Mouse (Mus musculus) thymus, adult 2 months (tissue): ENCODE data around the gene Gm3336. TPM values are rescaled to one million over a fixed set of nuclear protein-coding genes. Genes with fewer than 3 reads are reported as not detected.

Experiments
- DNase-seq: peaks from one replicate; pipeline ENCODE4 v3.0.0; 2021
- H3K27ac ChIP-seq: fragments of 200-500 bp; 2 replicates; pipeline ENCODE4 v1.5.1; 2012; ENCODE audit warnings: low read length, control low read depth; ENCODE audit not compliant: control insufficient read depth, insufficient read depth
- H3K27me3 ChIP-seq: fragments of 200-500 bp; 2 replicates; pipeline ENCODE4 v1.6.1; 2012; ENCODE audit warnings: mild to moderate bottlenecking, low read length, moderate library complexity, mixed read lengths; ENCODE audit not compliant: control insufficient read depth, insufficient read depth
- H3K36me3 ChIP-seq: fragments of 200-500 bp; 2 replicates; pipeline ENCODE4 v1.6.1; 2012; ENCODE audit warnings: mild to moderate bottlenecking, low read length, moderate library complexity; ENCODE audit not compliant: control insufficient read depth, insufficient read depth
- H3K4me1 ChIP-seq: fragments of 200-500 bp; replicated peaks from 2 replicates; pipeline ENCODE4 v1.6.1; 2012; ENCODE audit warnings: low read length; ENCODE audit not compliant: control insufficient read depth, insufficient read depth
- H3K4me3 ChIP-seq: fragments of 200-500 bp; 2 replicates; pipeline ENCODE4 v1.5.1; 2012; ENCODE audit warnings: mild to moderate bottlenecking, low read length, control low read depth, moderate library complexity; ENCODE audit not compliant: control insufficient read depth, insufficient read depth
- CTCF ChIP-seq: fragments of 200-500 bp; IDR thresholded peaks from 2 replicates; pipeline ENCODE4 v1.5.1; 2012; ENCODE audit warnings: mild to moderate bottlenecking, control low read depth, low read length, moderate library complexity, borderline replicate concordance; ENCODE audit not compliant: control insufficient read depth, poor library complexity, insufficient read depth; ENCODE audit errors: extremely low read depth
- POLR2A ChIP-seq: fragments of 200-500 bp; IDR thresholded peaks from 2 replicates; pipeline ENCODE4 v1.6.1; 2012; ENCODE audit warnings: mild to moderate bottlenecking, low read length, control low read depth, moderate library complexity; ENCODE audit not compliant: control insufficient read depth, poor library complexity, insufficient read depth; ENCODE audit errors: extremely low read depth
- WGBS: fragments of 180-500 bp; shearing (Covaris S2); methylation state at CpG from one replicate; pipeline ENCODE4 v1.1.7; 2018; 5-methylcytosine and 5-hydroxymethylcytosine counted together
- polyA plus RNA-seq: library from polyadenylated mRNA; depleted of rRNA; stranded (reverse); fragments of >200 nt; gene quantifications from 2 replicates; pipeline ENCODE4 v1.2.3, GENCODE M21; 2012

Gm3336 gene
- polyA plus RNA-seq, 1 experiment, result 0.50 TPM

- TF ChIP-seq POLR2A (no peak), CTCF (no peak)
Observed at GRCm38 (mm10) chr8:70721601-70722000, 3.3 kb downstream of the Gm3336 start.

GRCm38 (mm10) chr8:70723486-70724210 is 5.3 kb downstream of the Gm3336 start, which contains the start of gene Pde4c:
Gene Pde4c, plus strand, starts transcription at chr8:70723720.
- Histone ChIP-seq H3K4me1 (no peaks in the 10 kb centered on the region), H3K36me3 (no peaks in the 10 kb centered on the region), H3K4me3 (no peak within 1 kb of the TSS), H3K27me3 (no peaks in the 10 kb centered on the region; the same call in 1 of the 2 replicates), H3K27ac (no peak within 1 kb of the TSS)
- no peak for DNase-seq
- WGBS, result 88% methylated on average over 7 of the region's 7 CpGs
- TF ChIP-seq CTCF (no peak), POLR2A (no peak)

More at GRCm38 (mm10) chr8:70721601-70722000, 3.3 kb downstream of the Gm3336 start:
- no peak overlapping the region for H3K27ac ChIP-seq
- no peak for DNase-seq
- 92% methylated on average over 8 of the region's 8 CpGs for WGBS
- no peaks in the 10 kb centered on the region for H3K36me3 ChIP-seq
- no peaks in the 10 kb centered on the region for H3K4me1 ChIP-seq
- H3K27me3 ChIP-seq, result no peaks in the 10 kb centered on the region
- H3K4me3 ChIP-seq, result no peak overlapping the region

GRCm38 (mm10) chr8:70724216-70724615 is 5.9 kb downstream of the Gm3336 start:
- WGBS, result 94% methylated on average over 12 of the region's 12 CpGs
- no peaks in the 10 kb centered on the region for H3K4me1 ChIP-seq
- TF ChIP-seq CTCF (no peak), POLR2A (no peak)
- no peaks in the 10 kb centered on the region for H3K36me3 ChIP-seq
- H3K27me3 ChIP-seq, result no peaks in the 10 kb centered on the region; the same call in 1 of the 2 replicates
- no peak overlapping the region for H3K4me3 ChIP-seq
- no peak overlapping the region for H3K27ac ChIP-seq
- no peak for DNase-seq

- TF ChIP-seq POLR2A, result no peak
- no peak for DNase-seq
Observed at GRCm38 (mm10) chr8:70725792-70726447, 7.6 kb downstream of the Gm3336 start.

GRCm38 (mm10) chr8:70726721-70727120 is 8.4 kb downstream of the Gm3336 start:
- H3K36me3 ChIP-seq, result no peaks in the 10 kb centered on the region

More at GRCm38 (mm10) chr8:70725792-70726447, 7.6 kb downstream of the Gm3336 start:
- H3K27me3 ChIP-seq, result no peaks in the 10 kb centered on the region; the same call in 1 of the 2 replicates
- no peak overlapping the region for H3K4me3 ChIP-seq
- 51% methylated on average over 14 of the region's 14 CpGs for WGBS
- no peaks in the 10 kb centered on the region for H3K36me3 ChIP-seq
- H3K4me1 ChIP-seq, result peaks cover 12% of the 10 kb centered on the region
- no peak overlapping the region for H3K27ac ChIP-seq

GRCm38 (mm10) chr8:70729808-70730475 is 11.6 kb downstream of the Gm3336 start:
- H3K4me1 ChIP-seq, result peaks cover 12% of the 10 kb centered on the region
- H3K36me3 ChIP-seq, result no peaks in the 10 kb centered on the region
- TF ChIP-seq POLR2A (no peak), CTCF (peak; percentile 35; the same call in 1 of the 2 replicates)
- H3K27ac ChIP-seq, result no peak overlapping the region
- H3K27me3 ChIP-seq, result no peaks in the 10 kb centered on the region; the same call in 1 of the 2 replicates
- peak; percentile 37 for DNase-seq
- WGBS, result 2% methylated on average over 34 of the region's 34 CpGs
- peak overlapping the region; percentile 61 for H3K4me3 ChIP-seq

More at GRCm38 (mm10) chr8:70726721-70727120, 8.4 kb downstream of the Gm3336 start:
- no peak for DNase-seq
- TF ChIP-seq POLR2A (no peak), CTCF (no peak)
- Histone ChIP-seq H3K27ac (no peak overlapping the region), H3K4me1 (peaks cover 12% of the 10 kb centered on the region), H3K27me3 (no peaks in the 10 kb centered on the region; the same call in 1 of the 2 replicates), H3K4me3 (no peak overlapping the region)
- WGBS, result 46% methylated on average over 11 of the region's 11 CpGs
